Mouse (Mus musculus) layer of hippocampus, postnatal 10 days (tissue): ENCODE results near the gene Ttc4. TPM values are rescaled to one million over a fixed set of nuclear protein-coding genes. Genes with fewer than 3 reads are reported as not detected.

Experiments
- DNase-seq, 2 experiments: peaks; one replicate each; pipeline ENCODE4 v3.0.0; 2021; ENCODE audit warnings: low spot score in 2 of 2
- total RNA-seq, 2 experiments: library from RNA; stranded (reverse); gene quantifications; 2 replicates each; pipeline ENCODE4 v1.2.3; 2021

Gene Ttc4
- total RNA-seq, 2 experiments from 2014 or later, result 44.5 to 52.2 TPM

DNA sequence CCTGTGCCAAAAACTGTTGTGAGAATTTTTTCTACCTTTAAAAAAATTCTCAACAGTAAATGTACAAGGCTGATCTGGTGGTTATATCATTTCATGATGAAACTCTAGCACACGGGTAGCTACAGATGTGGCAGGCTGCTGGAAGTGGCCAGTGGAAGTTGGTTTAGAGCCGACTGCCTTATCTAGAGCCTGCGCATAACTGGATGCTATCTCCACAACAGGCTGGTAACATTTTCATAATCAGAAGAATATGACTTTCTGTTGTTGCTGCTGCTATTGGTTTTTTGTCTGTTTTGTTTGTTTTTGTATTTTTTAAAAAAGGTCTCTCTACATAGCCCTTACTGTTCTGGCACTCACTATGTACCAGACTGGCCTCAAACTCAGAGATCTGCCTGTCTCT, 26.2 kb downstream of the Ttc4 start:
- DNase-seq, result no peak

DNA sequence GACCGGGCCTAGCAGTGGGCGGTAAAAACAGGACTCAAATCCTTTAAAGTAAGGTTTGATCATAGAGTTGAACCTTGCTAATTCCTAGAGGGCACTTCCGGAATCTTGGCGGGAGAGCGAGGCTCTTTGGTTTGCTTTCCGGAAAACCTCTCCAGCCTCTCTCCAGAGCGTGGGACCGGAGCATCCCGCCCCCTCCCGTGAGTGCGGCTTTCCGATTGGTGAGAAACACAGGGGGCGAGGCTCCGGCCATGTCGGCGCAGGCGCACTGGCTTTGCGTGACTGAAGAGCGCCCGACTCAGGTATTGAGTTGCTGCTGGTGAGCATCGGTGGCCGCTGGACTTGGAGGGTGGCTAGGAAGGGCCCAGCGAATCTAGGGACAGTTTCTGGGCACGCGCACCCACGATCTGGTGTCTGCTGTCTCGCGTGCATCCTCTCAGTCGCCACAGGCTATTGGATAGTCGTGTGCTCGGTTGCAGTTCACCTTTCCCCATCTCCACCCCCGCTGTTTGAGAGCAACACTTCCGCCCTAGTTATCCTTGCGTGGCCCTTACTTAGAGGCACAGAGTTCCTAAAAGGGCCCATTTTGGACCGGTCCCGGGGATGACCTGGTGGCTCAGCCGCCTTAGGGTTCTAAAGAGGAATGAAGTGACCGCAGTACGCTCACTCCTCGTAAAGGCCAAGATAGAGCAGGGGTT, 27.8 kb downstream of the Ttc4 start, which contains the start of gene Pars2:
Pars2 (plus strand) TSS at position 237 of the 695 bp plus-strand sequence.
- DNase-seq, result peak; percentile 96 to 99

DNA sequence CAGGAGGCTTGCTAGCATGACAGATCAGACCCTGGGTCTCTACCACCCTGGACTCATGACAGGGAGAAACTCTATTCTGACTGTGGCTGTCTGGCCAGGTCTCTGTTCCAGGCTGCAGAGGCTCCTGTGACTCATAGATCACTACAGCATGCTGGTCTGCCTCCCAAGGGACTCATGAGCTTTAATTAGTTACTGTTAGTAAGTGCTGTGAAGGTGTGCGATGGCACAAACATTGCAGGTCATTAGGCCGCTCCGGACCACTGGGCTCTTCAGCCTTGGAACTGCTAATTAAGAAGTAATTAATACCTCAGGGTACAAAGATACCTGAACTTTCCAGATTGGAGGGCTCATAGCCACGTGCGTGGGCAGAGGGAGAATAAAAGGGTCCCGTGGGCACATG, 31.6 kb downstream of the Ttc4 start:
- no peak for DNase-seq

- no peak for DNase-seq
Measured at GRCm38 (mm10) chr4:106645797-106646196, 32.9 kb downstream of the Ttc4 start.

DNA sequence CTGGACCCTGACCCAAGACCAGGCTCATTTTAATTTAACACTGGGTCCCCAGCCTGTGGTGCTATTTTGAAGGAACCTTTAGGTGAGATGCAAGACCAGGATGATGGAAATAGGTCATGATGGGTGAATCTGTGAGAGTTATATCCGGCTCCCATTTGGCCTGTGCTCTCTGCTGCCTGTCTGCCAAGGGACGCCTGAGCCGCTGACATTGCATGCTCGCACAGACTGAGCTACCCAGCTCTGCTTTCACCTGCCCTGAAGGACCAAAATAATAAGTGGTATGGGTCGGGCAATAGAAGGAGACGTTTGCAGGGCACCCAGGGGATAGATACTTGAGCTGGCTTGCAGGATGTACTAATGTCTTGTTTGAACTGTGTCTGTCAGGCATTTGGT, 34.5 kb downstream of the Ttc4 start:
- no peak for DNase-seq

DNA sequence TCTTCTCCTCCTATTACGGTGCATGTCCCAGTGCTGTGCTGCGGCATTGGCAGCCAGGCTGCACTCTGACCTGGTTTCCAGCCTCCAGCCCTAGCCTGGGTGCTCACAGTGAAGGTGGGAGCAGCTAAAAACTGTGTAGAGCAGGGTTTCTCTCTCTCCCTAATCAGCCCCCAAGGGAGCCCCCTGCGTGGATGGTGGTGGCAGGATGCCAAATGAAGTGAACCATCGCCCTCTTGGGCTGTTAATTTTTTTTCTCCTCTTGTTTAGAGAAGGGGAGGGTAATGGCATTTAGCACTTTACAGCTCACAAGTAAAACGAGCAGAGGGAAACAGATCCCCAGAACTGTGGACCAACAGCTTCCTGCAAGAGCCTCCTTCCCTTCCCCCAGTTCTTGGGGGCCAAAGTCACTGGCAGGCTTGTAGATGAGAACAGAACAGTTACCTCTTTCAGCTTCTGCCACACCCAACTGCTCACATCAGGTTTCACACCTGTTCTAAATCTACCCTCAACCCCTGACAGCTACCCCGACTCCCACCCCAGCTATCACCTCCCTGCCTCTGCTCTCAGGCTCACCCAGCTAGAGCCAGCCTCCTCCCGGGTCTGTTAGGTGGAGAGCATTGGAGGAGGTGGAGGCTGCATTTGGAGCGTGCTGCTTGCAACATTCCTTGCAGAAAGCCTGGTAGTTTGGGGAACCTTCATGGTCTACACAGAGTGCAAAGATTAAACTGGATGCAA, 35.1 kb downstream of the Ttc4 start:
- DNase-seq, result no peak

GRCm38 (mm10) chr4:106634086-106634479, 44.7 kb downstream of the Ttc4 start:
- no peak for DNase-seq

- DNase-seq, result no peak
Measured at GRCm38 (mm10) chr4:106633281-106634085, 45.3 kb downstream of the Ttc4 start.

- DNase-seq, result no peak
Measured at GRCm38 (mm10) chr4:106632313-106632712, 46.4 kb downstream of the Ttc4 start.

- DNase-seq, result peak; percentile 91 to 93
Measured at GRCm38 (mm10) chr4:106630333-106631220, 48.2 kb downstream of the Ttc4 start.

DNA sequence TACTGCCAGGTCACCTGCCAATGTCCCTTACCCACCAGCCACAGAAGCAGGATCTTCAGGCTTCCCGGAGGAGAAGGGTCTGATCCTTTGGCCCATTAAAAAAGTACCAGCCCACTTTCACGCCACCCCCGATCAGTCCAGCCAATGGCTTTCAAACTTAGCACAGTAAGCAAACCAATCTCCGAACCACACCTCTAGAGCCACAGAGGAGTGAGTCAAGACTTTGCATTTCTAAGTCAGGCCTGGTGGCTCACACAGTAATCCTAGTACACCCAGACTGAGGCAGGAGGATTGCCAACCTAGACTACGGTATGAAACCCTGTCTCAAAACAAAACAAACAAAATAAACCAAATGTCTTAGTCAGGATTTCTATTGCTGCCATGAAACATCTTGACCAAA, 49.4 kb downstream of the Ttc4 start:
- DNase-seq, result no peak

DNA sequence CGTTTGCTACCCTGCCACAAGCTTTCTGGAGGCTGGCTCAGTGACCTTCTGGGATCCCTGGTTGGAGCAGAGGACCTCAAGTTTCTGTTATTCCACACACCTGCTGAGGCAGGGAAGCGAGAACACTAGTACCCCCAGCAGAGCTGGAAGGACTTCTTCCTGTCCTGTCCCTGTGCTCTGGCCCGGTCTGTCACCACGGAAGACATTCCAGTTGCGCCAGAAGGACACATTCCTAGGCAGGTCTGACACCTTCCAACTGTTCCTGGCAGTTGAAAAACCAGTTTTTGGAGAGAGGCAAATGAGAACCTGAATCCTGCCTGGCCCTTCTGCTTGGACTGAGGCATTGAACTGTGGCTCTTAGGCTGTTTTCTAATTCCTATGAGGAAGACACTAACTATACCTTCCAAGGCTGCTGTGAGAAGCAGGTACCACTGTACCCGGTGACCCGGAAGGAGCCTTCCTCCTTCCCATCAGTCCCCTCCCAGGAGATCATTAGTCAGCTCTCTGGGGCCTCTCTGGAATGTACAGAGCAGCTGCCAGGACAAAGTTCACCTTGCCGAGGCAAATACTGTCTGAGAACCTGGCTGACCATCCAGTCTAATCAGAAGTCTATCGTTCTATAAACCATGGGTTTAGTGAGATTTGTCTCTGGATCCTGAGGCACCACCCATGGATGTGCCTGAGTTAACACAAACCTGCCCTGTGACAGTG, 49.9 kb downstream of the Ttc4 start:
- no peak for DNase-seq

DNA sequence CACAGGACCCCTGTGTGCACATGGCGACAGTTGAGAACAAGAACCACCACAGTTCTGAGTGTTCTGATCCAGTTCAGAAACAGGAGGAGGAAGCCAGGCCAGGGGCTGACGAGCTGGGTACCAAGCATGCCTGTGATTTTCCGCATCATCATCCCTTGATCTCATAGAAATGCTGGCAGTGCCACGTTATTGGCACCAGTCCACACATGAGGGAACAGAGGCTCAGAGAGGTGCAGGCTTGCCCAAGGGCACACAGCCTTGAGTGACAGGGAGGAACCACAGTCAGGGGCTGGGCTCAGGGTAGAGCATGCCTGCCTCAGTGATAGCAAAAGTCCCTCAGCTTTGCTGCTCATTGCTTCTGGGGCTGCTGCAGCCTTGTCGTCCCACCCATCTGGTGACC, 50.9 kb downstream of the Ttc4 start:
- no peak for DNase-seq

GRCm38 (mm10) chr4:106624271-106624670, 54.5 kb downstream of the Ttc4 start:
- no peak for DNase-seq

DNA sequence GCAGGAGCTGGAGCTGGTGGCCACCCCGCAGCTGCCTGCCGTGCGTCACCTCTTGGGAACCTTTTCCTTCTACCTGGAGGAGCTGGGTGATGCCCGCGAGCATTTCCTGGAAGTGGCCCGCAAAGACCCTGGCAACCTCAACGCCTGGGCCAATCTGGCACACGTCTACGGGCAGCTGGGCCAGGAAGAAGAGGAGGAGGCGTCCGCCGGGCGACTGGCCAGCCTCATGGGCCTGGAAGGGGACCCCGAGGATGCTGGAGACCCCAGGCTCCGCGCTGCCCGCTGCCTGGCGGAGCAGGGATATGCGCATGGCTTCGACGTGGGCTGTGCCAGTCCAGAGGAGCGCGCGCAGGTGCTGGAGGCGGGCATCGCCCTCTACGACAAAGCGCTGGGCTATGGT, 56.0 kb downstream of the Ttc4 start:
- DNase-seq, result no peak

DNA sequence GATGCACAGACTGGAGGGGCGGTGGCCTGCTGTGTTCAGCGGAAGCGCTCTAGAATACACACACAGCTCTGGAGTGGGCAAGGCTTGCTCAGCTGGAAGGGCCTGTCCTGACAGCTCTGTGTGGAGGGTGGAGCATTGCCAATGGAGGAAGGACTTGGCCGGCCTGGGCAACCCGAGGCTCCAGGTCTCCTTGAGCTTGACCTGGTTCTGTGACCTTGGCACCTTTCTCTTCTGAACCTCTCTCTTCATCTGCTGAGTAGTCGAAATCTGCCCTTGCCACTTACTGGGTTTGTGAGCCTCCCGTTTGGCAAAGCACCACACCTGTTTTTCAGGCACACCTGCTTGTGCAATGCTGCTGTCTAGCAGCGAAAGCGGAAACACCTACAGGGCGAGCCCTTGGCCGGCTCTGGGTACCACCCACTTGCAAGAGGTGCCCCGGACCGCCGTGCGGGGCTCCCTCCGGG, 56.7 kb downstream of the Ttc4 start, which contains the start of gene Ttc22:
Ttc22 (plus strand) TSS at position 403 of the 464 bp plus-strand sequence.
- no peak for DNase-seq

DNA sequence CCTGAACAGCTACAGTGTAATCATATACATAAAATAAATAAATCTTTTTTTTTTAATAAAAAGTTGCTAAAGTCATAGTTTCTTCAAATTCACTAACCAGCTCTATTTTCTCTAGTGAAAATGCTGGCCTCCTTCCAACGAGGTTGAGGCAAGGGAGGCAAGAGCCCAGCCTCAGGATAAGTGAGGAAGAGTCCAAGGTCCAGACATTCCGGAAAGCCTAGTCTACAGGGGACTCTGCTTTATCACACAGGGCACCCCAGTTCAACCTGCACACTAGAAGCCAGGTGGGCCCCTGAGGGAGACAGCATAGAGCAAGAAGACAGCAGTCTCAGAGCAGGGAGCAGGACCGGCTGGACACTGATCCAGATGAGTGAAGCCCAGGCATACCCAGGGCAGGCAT, 57.3 kb downstream of the Ttc4 start:
- no peak for DNase-seq

DNA sequence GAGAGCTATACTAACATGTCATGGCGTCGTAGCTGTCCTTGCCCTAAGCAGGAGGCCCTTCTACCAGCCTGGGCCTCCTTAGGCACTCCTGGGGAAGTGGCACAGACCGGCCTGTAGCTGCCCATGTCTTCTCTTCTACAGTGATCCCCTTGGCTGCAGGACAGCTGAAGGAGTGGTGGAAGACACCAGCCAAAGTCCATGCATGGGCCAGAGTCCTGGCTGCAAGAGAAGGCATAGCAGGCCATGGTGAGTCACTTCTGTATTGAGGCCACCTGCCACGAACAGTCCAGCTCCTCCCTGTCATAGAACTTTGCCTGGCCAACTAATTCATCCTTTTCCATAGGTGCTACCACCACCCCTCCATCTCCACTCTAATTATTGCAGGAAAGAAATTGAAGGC, 59.8 kb downstream of the Ttc4 start:
- DNase-seq, result no peak

GRCm38 (mm10) chr4:106617056-106617455, 61.7 kb downstream of the Ttc4 start, which contains the start of gene Lexm:
Lexm (minus strand) TSS chr4:106617241.
- DNase-seq, result peak in 1 of 2 experiments; percentile 47

DNA sequence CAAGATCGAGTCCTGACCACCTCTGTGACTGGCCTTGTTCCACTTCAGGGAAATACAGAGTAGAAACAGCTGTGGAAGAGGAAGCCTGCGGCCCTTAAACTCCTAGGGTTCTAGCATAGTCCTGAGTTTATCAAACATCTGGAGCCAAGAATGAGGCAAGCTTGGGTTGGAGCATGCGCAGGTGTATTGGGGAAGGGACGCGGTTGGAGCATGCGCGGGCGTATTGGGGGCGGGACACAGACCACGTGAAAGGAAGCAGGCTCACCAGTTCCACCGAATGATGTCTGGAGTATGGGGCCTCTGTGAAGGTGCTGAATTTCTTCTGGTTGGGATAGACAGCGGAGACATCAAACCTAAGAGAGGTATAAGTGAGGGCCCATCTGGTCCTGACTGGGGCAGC, 63.1 kb downstream of the Ttc4 start:
- no peak for DNase-seq
